Mouse (Mus musculus): Measurements from ENCODE around the gene Tlcd2.

Gene Tlcd2

DNA sequence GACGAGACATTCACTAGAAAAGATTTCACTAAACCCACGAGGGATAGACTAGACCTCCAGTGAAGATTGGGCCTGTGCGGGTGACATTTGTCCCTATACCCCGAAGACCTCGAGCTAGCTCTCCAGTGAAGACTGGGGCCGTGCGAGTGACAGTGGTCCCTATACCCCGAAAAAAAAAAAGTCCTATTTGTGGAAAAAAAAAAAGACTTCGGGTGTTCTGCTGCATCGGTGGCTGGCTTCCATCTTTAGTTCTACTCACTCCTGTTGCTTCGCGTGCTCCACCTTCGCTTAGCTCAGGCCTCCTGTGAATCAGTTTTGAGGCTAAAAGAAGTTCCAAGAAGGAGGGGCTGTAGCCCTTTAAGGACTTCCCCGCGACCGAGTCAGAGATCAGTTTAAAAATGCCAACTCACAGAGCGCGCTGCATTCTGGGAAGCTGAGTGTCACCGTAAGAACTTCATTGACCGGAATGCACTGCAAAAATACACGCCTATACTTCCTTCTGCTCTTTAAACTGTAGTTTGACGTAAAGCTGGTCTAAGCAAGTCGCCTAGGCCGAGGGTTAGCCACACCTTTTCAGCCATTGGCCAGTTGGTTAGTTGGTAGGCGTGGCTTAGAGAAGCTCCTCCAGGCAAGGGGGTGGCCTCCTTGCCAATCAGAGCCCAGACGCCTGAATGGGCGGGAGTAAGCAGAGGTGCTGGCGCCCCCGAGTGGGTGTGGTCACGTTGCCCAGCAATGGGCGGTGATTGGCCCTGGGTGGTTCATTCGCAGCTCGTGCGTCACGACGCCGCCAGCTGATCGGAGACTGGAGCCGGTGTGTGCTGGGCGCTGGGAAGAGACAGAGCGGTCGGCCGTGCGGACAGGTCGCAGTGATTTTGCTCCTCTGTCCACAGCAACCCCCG, at the start of gene Tlcd2:
TSS of gene Tlcd2 (plus strand) at position 872 of the 899 bp plus-strand sequence.
- peak; percentile 100 for DNase-seq (ENCODE audit: low read depth)

DNA sequence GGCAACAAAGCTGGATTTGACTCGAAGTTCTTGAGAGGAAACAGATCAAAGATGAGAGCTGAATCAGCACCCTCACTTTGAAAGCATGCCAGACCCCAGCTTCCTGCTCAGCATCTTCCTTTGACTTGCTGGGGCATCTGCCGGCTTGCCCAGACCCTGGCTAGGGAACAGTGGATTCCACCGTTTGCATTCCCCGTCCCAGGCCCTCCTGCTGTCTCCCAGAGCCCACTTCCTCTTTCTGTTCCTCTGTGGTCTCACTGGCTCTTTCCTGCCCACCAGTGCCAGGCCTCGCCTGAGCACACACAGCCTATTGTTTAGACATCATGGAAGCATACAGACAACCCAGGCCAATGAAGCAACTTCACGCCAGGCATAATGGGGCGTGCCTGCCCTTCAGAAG, 46.4 kb upstream of the Tlcd2 start:
- no peak for DNase-seq (ENCODE audit: low read depth)

DNA sequence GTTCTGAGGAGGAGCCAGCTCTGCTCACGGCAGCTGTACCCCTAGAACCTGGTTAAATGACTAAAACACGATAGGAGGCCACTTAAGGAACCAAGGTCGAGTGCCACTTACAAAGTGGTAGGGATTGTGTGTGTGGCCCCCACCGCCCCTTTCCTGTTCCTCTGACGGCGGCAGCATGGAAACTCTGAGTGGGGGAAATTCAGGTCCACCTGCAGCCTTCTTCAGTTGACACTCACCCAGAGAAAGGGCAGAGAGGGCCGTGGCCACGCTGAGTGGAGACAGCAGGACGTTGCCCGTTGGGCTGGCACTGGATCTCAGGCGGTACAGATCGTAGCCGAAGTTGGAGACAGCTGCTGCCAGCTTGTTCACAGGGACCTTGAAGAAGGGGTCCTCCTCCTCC, 45.5 kb upstream of the Tlcd2 start:
- DNase-seq (ENCODE audit: low read depth), result no peak

DNA sequence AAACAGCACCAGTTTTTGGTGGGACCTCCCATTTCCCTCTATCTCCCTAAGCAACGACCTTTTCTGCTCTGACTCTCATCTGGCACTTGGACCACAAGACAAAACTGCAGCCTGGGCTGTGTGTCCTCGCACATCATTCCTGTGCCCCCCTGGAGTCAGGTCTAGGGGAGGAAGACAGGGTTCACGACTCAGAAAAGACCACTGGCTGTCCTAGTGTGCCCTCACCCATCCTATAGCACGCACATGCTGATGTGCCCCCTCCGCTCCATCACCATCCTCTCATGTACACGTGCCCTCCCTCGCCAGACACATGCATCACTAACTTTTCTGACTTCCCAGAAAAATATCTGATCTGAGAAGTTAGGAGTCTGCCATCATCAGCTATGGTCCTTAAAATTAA, 41.5 kb upstream of the Tlcd2 start:
- no peak for DNase-seq (ENCODE audit: low read depth)

DNA sequence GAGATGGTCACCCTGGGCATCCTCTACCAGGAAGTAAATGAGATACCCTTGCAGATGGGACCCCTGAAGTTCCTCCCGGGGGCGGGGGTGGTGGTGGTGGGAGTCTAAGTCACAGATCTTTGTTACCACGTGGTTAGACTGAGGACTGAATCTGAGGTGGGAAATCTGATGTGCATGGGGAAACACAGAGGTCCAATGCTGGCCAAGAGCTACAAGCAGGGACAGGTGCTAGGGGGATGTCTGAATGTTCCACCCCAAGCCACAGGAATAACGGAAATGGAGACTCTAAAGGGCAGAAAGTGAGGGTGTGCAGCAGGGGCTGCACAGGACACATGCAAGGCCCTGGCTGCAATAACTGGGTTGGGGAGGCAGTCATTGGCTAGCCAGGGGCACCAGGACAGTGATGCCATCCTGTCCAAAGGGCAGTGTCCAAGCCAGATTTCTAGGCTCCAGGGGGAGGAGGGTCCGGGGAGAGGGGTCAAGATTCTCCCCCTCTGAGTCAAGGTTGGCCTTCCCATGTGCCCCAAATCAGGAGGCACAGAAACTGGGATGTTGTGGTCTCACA, 40.6 kb upstream of the Tlcd2 start:
- DNase-seq (ENCODE audit: low read depth), result no peak

DNA sequence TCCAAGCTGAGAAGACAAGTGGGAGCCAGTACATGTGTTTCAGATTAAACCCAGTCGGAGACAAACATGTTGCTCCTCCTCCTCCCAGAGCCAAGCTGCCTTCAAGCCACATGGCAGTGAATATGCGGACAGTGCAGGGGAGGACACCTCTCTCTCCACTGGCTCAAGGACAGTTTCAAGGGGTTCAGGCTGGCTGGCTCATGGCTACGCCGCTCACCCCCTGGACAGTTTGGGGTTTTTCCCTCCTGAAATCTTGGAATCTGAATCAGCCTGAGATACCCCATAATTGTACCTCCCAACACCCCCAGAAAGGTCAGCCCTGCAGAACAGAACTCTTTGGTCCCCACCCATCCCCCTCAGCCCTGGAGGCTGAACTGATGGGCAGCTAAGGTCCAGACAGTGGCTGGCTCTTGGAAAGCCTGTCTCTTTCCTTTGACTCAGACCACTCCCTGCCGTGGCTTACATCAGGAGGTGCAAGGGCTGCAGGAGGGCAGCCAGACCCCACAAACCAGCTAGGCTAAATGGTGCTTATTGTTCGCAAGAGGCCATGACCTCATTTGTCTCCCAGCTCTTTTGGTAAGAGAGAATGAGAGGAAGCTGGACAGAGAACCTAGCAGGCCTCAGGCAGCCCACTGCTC, 40.0 kb upstream of the Tlcd2 start:
- peak; percentile 85 for DNase-seq (ENCODE audit: low read depth)

DNA sequence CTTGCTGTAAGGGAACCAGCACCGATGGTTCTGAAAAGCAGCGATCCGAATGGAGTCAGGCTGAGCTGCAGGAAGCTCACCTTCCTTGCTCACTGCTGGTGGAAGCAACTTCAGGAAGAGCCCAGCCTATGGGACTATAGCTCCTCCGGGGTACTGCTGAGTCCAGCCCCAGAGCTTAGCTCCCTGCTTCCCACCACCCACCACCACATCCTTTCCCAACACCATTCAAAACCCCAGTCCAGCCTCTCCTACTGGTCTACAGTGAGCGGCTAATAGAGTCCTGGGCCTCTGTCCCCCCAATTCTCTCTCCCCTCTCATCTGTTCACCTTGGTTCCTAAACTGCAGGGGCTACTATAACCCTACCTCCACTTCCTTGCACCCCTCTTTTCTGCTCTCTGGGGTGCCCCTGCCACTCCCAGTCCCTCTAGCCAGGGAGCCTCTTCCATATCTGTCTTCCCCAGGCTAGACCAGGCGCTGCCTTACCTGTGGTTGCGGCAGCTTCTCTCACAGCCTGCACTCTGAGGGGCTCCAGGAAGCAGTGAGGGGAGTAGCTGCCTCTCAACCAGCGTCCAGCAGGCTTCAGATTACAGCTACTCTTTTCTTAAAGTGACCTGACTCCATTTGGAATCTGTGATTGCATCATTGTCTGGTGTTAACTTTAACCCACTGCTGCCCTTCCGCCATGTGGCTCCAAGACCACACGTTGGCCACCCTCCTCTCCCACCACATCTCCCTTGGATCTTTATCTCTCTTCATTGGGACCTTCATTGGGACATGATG, 39.3 kb upstream of the Tlcd2 start, which contains the start of gene Serpinf1:
TSS of gene Serpinf1 (minus strand) at position 689 of the 780 bp plus-strand sequence.
- DNase-seq (ENCODE audit: low read depth), result peak; percentile 72

DNA sequence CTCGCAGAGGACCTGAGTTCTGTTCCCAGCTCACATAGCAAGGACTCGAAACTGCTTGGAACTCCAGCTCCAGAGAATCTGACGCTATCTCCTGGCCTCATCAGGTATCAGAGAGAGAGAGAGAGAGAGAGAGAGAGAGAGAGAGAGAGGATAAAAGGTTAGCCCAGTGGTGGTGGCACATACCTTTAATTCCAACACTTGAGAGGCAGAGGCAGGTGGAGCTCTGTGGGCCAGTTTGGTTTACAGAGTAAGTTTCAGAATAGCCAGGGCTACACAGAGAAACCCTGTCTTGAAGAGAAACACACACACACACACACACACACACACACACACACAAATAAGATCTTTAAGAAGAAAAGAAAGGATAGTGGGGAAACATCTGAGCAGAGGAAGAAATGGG, 38.4 kb upstream of the Tlcd2 start:
- DNase-seq (ENCODE audit: low read depth), result no peak

DNA sequence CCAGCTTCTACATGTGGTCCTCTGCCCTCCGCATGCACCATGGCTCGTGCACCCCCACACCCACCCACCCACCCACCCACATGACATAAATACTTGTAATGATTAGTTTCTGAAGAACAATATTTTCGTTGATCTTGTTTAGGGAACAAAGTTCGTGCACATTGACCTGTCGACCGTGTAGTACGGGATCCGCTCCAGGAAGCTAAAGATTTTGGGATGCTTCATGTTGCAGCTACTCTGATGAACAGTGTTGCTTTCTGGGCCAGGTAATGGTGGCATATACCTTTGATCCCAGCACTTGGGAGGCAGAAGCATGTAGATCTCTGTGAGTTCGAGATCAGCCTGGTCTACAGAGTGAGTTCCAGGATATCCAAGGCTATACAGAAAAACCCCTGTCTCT, 37.5 kb upstream of the Tlcd2 start:
- DNase-seq (ENCODE audit: low read depth), result no peak

DNA sequence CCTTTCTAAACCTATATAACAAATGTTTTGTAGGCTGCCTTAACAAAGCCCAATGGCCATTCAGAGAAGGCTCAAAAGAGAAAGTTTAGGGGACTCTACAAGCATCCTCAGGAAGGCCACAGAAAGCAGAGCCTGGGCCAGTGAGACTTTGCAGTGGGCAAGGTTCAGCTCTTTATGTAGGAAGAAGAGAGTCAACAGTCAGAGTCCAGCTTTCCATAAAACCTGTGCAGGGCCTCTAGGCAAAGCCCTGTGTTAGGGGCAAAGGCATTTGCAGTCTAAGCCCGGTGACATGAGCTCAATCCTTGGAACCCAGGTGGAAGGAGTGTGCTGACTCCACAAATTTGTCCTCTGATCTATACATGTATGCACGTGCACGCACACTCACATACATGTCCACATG, 37.1 kb upstream of the Tlcd2 start:
- DNase-seq (ENCODE audit: low read depth), result no peak

DNA sequence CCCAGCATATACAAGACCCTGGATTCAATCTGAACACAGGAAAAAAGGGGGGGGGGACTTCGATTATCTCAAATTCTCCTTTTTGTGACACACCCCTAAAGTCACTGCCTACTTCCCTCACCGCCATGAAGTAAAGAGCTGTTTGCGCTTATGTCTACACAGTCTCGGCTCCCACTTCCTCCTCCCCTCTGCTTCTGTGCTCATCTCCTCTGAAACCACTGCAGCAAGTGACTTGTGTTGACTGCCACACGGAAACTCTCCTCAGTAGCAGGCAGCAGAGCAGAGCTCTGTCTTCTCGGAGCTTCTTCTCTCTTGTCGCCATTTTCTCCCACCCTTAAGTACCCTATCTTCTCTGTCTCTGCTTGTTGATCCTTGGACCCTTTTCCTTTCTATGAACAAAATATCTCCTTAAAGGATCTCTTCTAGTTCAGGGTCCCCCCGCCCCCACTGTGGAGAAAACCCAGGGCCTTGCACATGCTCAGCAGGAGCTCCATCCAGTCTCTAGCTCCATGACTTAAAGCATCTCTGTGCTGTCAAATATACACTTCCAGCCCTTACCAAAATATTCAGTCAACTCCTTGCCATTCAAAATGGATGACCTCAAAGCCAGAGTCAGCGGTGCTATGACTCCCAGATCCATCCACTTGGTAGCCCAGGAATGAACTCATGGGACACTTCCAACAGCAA, 32.4 kb upstream of the Tlcd2 start:
- DNase-seq (ENCODE audit: low read depth), result no peak

DNA sequence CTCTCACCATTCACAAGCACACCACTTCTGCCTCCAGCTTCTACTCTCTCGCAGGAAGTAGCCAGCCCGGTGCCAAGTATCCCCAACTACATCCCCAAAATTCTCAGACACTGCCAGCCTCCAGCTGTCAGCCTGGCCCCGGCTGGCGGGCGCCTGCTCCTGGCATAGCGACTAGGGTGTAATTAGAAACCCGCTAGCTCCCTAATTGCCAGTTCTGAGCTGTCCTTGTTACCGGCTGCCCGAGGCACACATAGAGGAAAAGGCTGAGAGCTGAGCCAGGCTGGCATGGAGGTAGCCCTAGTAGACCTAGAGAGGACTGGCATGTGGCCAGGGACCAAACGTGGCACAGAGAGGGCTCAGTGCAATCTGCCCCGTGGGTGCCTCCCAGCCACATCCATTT, 30.2 kb upstream of the Tlcd2 start:
- DNase-seq (ENCODE audit: low read depth), result no peak

DNA sequence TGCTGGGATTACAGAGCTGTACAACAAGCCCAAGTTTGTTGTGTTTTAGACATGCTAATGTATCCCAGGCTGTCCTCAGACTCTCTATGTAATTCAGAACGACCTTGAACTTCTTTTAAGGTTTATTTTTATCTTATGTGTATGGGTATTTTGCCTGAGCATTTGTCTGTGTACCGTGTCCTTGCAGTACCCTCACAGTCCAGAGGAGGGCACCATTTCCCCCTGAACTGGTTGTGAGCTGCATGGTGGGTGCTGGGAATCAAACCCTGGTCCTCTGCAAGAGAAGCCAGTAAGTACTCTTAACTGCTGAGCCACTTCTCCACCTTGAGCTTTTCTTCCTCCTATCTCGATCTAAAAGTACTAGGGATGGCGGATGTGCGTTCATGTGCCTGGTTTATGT, 27.4 kb upstream of the Tlcd2 start:
- DNase-seq (ENCODE audit: low read depth), result no peak

DNA sequence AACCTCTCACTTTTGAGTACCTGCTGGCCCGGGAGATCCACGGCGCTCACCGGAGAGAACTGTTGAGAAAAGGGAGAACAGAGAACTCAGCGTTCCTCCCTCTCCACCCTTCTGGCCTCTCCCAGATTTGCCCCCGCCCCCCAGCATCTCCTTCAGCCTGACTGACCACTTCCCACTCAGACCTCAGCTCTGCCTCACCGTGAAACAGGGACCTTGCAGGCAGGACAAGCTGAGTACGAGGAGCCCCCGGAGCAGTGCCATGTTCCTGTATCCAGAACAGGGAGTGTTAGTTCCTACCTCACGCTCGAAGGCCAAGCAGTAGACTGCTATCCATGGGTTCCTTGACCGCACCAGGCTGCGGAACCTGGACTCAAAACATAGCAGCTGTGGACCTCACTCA, 23.3 kb upstream of the Tlcd2 start:
- DNase-seq (ENCODE audit: low read depth), result no peak

DNA sequence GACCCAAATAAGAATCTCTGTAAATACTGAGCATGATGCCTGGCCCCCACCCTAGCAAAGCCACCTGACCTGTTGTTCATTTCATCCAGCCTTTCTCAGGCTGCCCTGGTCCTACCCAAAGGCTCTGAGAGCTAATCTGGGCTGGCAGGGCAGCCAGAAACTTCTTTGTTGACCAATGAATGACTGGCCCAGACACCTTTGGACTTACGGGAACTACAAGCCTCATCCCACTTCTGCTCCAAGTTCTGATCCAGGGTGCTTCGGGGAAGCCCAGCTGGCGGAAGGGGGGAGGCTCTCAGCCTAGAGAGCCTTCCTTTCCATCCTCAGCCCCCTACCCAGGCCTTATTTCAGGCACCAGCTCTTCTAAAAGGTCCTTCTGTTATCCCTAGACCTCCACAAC, 22.7 kb upstream of the Tlcd2 start:
- DNase-seq (ENCODE audit: low read depth), result no peak

DNA sequence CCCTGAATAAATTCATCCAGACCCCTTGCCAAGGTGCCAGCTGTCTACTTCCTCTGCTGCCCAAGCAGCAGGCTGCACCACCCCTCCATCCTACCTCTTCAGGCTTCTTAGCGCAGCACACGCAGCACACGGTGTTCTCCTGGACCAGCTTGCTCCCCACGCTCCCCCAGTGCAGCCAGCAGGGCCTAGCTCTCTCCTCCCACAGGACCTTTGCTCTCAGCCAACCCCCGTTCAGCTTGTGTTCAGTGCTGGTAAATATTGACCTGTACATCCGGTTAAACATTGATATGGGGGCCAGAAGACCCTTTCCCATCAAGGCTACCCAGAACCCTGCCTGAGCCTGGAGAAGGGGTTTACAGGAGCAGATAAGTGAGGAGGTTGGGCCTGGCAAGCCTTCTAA, 22.2 kb upstream of the Tlcd2 start, which contains the start of gene Serpinf2:
TSS of gene Serpinf2 (minus strand) at position 229 of the 400 bp plus-strand sequence.
- no peak for DNase-seq (ENCODE audit: low read depth)

DNA sequence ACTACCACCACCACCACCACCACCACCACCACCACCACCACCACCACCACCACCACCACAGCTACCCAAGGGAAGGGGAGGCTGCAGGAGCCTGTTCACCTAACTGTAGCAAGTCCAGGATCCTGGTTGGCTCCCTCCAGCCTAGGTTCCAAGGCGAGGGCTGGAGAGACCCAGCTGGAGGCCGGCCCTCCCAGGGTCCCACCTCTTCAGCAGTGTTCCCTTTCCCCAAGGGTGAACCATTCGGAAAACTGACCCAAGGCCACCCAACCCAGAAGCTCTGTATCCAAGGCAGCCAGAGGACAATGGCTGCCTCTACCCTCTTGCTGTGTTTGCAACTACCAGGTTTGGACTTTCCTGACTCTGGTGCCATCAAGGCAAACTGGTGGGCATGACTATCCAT, 21.6 kb upstream of the Tlcd2 start:
- no peak for DNase-seq (ENCODE audit: low read depth)

DNA sequence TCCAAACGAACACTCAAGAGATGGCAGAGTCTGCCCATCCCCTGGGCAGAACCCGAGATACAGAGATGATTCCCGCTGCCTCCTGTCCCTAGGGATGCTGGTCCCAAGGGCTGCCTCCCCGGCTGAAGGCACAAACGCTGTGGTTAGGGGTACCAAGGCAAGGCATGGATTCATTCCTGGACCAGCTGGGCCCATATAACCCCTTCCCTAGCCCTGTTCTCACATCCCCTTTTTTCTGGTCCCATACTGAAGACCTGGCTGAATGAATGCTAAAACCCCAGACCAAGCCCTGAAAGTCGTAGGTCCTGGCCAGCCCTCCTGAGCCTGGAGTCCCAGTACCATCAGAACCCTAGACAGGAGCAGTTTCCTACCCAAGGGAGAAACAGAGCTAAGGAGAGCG, 20.5 kb upstream of the Tlcd2 start:
- DNase-seq (ENCODE audit: low read depth), result no peak

DNA sequence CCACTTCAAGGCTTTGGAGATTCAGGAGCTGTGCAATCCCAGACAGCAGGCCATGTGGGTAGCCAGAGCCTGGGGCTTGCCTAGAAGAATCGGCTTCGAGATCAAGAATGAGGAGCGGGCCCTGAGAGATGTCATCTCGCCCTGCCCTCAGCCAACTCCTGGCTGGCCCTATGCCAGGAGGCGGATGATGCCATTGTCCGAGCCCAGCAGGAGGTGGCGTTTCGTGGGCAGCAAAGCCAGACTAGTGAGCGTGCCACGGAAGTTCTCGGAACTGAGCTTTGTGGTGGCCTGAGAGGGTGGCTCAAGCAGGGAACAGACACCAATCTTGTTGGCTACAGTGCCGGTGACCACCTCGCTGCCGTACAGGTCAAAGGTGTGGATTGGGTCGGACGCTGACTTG, 19.9 kb upstream of the Tlcd2 start:
- no peak for DNase-seq (ENCODE audit: low read depth)

DNA sequence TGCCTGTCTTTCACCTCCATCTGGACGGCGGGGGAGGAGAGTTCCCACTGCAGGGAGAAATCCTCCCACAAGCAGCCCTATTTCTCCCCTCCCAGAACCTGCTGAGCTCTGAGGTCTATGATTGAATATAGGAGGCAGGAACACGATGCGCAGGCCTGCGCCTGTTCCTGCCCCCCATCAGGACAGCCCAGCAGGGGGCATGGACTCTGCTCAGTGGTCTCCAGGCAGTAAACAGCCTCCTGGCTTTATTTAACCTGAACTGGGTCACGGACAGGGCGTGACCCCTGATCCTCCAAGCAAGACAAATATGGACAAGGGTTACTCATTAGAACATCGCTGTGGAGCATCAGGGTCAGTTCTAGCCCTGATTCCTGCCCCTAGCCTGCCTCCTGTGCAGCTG, 17.8 kb upstream of the Tlcd2 start:
- no peak for DNase-seq (ENCODE audit: low read depth)

DNA sequence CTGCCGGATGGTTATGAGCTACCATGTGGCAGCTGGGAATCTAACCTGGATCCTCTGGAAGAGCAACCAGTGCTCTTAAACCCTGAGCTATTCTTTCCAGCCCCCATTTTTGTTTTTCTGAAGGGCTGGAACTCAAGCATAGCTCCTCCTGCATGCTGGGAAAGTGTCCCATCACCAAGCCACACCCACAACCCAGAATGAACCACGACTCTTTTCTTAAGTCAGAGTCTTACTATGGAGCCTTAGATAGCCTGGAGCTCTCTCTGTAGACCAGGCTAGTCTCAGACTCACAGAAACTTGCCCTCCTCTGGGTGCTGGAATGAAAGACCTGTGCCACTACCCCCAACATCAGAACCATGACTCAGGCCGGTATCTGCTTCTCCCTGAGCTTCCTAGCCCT, 12.9 kb upstream of the Tlcd2 start:
- no peak for DNase-seq (ENCODE audit: low read depth)

DNA sequence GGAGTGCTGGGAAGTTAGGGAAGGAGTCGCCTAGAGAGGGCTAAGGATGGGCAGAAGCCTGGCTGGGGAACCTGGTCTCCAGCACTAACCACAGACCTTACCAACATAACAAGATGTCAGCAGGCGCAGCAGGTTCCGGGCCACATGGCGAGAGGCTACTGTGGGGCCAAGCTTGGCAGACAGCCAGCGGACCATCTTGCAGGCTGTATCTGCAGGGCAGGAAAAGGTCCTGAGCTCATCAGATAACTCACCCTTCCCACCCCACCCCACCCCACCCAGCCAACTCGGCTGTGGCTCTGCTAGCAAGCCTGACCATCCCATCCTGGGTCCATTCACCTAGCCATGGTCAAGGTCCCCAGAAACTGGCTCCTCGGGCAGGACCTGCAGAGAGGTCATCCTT, 11.8 kb upstream of the Tlcd2 start:
- DNase-seq (ENCODE audit: low read depth), result no peak

Measured in NIH3T3 (cell line).